Mouse (Mus musculus) left cerebral cortex, postnatal 4 days (tissue): ENCODE measurements around the gene Mtln. TPM values are rescaled to one million over a fixed set of nuclear protein-coding genes. Genes with fewer than 3 reads are reported as not detected.
A peak's percentile ranks its signal among the peaks of the same experiment; 100 is the strongest.

Source experiments
- DNase-seq: peaks from one replicate; pipeline ENCODE4 v3.0.0-alpha.2; 2022
- intact Hi-C: fragments of 180-260 bp; cut with DNase I; formaldehyde crosslinking; loops from one replicate; pipeline ENCODE4 v1.15.1; 2025
- total RNA-seq, 2 experiments: library from RNA; stranded (reverse); gene quantifications; 2 replicates each; pipeline ENCODE4 v1.2.3; 2021

The Mtln gene
- total RNA-seq, 2 experiments from 2014 or later: 25.2 to 27.6 TPM

GRCm38 (mm10) chr2:127757171-127757570, 35.1 kb downstream of the Mtln start:
- intact Hi-C loops: loop anchor here (10.0 kb wide), 1 partner anchor 142 kb away; no protein-coding TSS in a partner anchor
- peak; percentile 74 for DNase-seq

- intact Hi-C loops: loop anchor here (10.0 kb wide), 1 partner anchor 139 kb away; no protein-coding TSS in a partner anchor
- no peak for DNase-seq
Observed at GRCm38 (mm10) chr2:127754113-127754512, 38.2 kb downstream of the Mtln start.

GRCm38 (mm10) chr2:127751849-127752610, 40.3 kb downstream of the Mtln start:
- intact Hi-C loops: loop anchor here (10.0 kb wide), 1 partner anchor 137 kb away; no protein-coding TSS in a partner anchor

GRCm38 (mm10) chr2:127749376-127749775, 42.9 kb downstream of the Mtln start:
- DNase-seq: no peak
- intact Hi-C loops: no loop called here

More at GRCm38 (mm10) chr2:127751849-127752610, 40.3 kb downstream of the Mtln start:
- peak; percentile 34 for DNase-seq

- DNase-seq: no peak
- intact Hi-C loops: no loop called here
Observed at GRCm38 (mm10) chr2:127748316-127748715, 44.0 kb downstream of the Mtln start.

- intact Hi-C loops: no loop called here
- no peak for DNase-seq
Observed at GRCm38 (mm10) chr2:127742637-127743036, 49.7 kb downstream of the Mtln start.

Other genes starting within 250 kb of the Mtln start
- gene Zfp661, start 205.4 kb downstream of the Mtln start, total RNA-seq: 1 to 10 TPM; 9.2 to 9.5 TPM
- gene Mrps5, start 205.3 kb downstream of the Mtln start, total RNA-seq: 100 to 1,000 TPM; 106 TPM
- gene Mal, start 135.8 kb downstream of the Mtln start, total RNA-seq: 1 to 10 TPM; 1.3 to 1.5 TPM
- gene Mall, start 62.6 kb downstream of the Mtln start, total RNA-seq: under 1 TPM; 0.62 to 0.80 TPM
- 10 to 100 TPM; 14.7 to 16.6 TPM for gene Nphp1, start 3.6 kb downstream of the Mtln start, total RNA-seq
- 1 to 10 TPM; 3.9 to 5.5 TPM for gene Bub1, start 39.4 kb upstream of the Mtln start, total RNA-seq
- gene Acoxl, start 46.4 kb upstream of the Mtln start, total RNA-seq: not detected